Mouse (Mus musculus): ENCODE measurements around the gene Msi2.

DNA sequence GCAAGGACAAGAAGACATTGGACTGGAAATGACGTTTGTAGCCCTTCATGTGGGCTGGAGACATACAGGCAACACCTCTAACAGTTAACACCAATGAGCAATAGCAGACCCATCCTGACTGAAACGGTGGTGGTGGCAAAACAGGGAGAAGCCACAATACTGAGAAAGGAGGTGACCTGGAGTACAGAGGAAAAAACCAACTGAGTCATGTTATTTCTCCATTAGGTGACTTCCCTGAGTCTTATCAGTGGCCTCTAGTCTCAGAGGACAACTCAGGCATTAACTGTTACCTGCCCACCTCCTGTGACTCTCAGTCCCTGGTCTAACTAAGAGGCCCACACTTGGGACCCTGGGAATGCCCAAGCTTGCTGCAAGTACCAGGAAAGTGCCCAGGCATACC is 80.1 kb downstream of the Msi2 start:
- no peak for TF ChIP-seq CTCF (conservative IDR thresholded peaks at IDR 0.05; ENCODE audit: low read length)
- no peak for TF ChIP-seq NANOG (IDR thresholded peaks at IDR 0.05; ENCODE audit: borderline replicate concordance, low read length)

All from E14TG2a.4 (cell line).